Comparison of ENCODE assay signal across 9 mouse cellular contexts in genomic region chr15:95943470-95943869, GRCm38 (mm10).
A peak's percentile ranks its signal among the peaks of the same experiment; 100 is the strongest.
DNase-seq lines count a peak whose midpoint lies in the region; ATAC-seq and TF ChIP-seq lines count a peak whose summit lies in the region.
"Had no signal": no experiment of that assay in that cellular context is flagged by ENCODE, and none has a peak within 500 bp of the region (broad histone marks: within the 10 kb centered on the region; RNA-seq: fewer than 3 reads in every experiment).

No protein-coding gene starts in this region.

- H3K4me2 ChIP-seq in liver, embryonic 14.5 days (ENCODE audit: low read depth): no peak overlapping the region
- H3K4me2 ChIP-seq in forebrain, embryonic 11.5 days (ENCODE audit: low read depth, low read length, severe bottlenecking): no peak overlapping the region
- H3K4me2 ChIP-seq: neural tube, embryonic 13.5 days had no signal

- no peak for TF ChIP-seq EP300 in liver, embryonic 14.5 days (IDR thresholded peaks at IDR 0.05; ENCODE audit: low read depth)

- no peaks in the 10 kb centered on the region for H3K36me3 ChIP-seq in liver, embryonic 14.5 days (replicated peaks; ENCODE audit: control insufficient read depth, insufficient read depth, low read depth)
- H3K36me3 ChIP-seq in forebrain, embryonic 11.5 days (ENCODE audit: control insufficient read depth, insufficient read depth, low read length): peaks cover 3% of the 10 kb centered on the region; the same call in 1 of the 2 replicates

- DNase-seq in adrenal gland, postnatal 14 days: peak; percentile 26
- DNase-seq in adrenal gland, postnatal 25 days: no peak
- peak; percentile 63 for DNase-seq in 3T3-L1 (ENCODE audit: low read depth, low spot score)
- DNase-seq in embryo, embryonic 10.5 days (ENCODE audit: low spot score): peak; percentile 56
- peak in 2 of 3 experiments; percentile 15 to 19 for DNase-seq in liver, embryonic 14.5 days (ENCODE audit: low read depth in 3 of 3, low spot score in 3 of 3)
- DNase-seq in thymus, postnatal 14 days: peak; percentile 56
- DNase-seq in forebrain, embryonic 11.5 days (ENCODE audit: low spot score): no peak
- no peak for DNase-seq in left cerebral cortex, postnatal 36 days (ENCODE audit: low spot score in 2 of 2)

- H3K9me3 ChIP-seq in liver, embryonic 14.5 days (ENCODE audit: control insufficient read depth, low read length): no peaks in the 10 kb centered on the region
- H3K9me3 ChIP-seq in forebrain, embryonic 11.5 days (ENCODE audit: control insufficient read depth, low read length): no peaks in the 10 kb centered on the region

- no peak overlapping the region for H3K27ac ChIP-seq in liver, embryonic 14.5 days
- H3K27ac ChIP-seq in forebrain, embryonic 11.5 days (ENCODE audit: low read depth, low read length): no peak overlapping the region
- H3K27ac ChIP-seq: neural tube, embryonic 13.5 days had no signal

- H3K9ac ChIP-seq in liver, embryonic 14.5 days (replicated peaks): no peak overlapping the region
- no peak overlapping the region for H3K9ac ChIP-seq in forebrain, embryonic 11.5 days (ENCODE audit: low read length)
- H3K9ac ChIP-seq: neural tube, embryonic 13.5 days had no signal

- H3K27me3 ChIP-seq in liver, embryonic 14.5 days (ENCODE audit: control insufficient read depth, insufficient read depth, low read length): no peaks in the 10 kb centered on the region
- H3K27me3 ChIP-seq in forebrain, embryonic 11.5 days (ENCODE audit: control insufficient read depth, insufficient read depth, low read length): no peaks in the 10 kb centered on the region
- H3K27me3 ChIP-seq: neural tube, embryonic 13.5 days had no signal

- TF ChIP-seq CTCF in liver, embryonic 14.5 days (IDR thresholded peaks at IDR 0.05; ENCODE audit: low read depth): peak; percentile 86

- WGBS in liver, embryonic 14.5 days (ENCODE audit: insufficient replicate concordance): 53% methylated on average over 4 of the region's 4 CpGs
- 63% methylated on average over 4 of the region's 4 CpGs for WGBS in forebrain, embryonic 11.5 days

- H3K4me1 ChIP-seq in liver, embryonic 14.5 days (replicated peaks; ENCODE audit: control insufficient read depth in 2 of 2, insufficient read depth in 2 of 2, low read length in 1 of 2): no peaks in the 10 kb centered on the region
- H3K4me1 ChIP-seq in forebrain, embryonic 11.5 days (replicated peaks; ENCODE audit: control insufficient read depth, insufficient read depth, low read length): peaks cover 7% of the 10 kb centered on the region

- ATAC-seq in liver, embryonic 14.5 days (ENCODE audit: insufficient read depth): no peak
- no peak for ATAC-seq in forebrain, embryonic 11.5 days (replicated peaks; ENCODE audit: low FRiP score)

- intact Hi-C loops in left cerebral cortex, postnatal 36 days (cut with DNase I): loop anchor here (10.0 kb wide), 1 partner anchor 179 kb away; no protein-coding TSS in a partner anchor

- H3K4me3 ChIP-seq in liver, embryonic 14.5 days (ENCODE audit: insufficient read depth in 1 of 2, low read depth in 2 of 2, low read length in 2 of 2): no peak overlapping the region
- no peak overlapping the region for H3K4me3 ChIP-seq in forebrain, embryonic 11.5 days (ENCODE audit: low read depth, low read length)
- H3K4me3 ChIP-seq: neural tube, embryonic 13.5 days had no signal

Comparison
In these comparisons a context has a peak if more than half of its experiments do, and no peak if none do; other contexts are left out.
1. DNase-seq: peak in adrenal gland, postnatal 14 days (single experiment), 3T3-L1 (single experiment), embryo, embryonic 10.5 days (single experiment), liver, embryonic 14.5 days (2 of 3) and thymus, postnatal 14 days (single experiment); none in adrenal gland, postnatal 25 days (single experiment), forebrain, embryonic 11.5 days (single experiment) and left cerebral cortex, postnatal 36 days (0 of 2).